Mouse (Mus musculus): ENCODE measurements around the gene BC049762. TPM values are rescaled to one million over a fixed set of nuclear protein-coding genes. Genes with fewer than 3 reads are reported as not detected.
A peak's percentile ranks its signal among the peaks of the same experiment; 100 is the strongest.

BC049762 gene
- polyA plus RNA-seq, 1 experiment, result not detected

DNA sequence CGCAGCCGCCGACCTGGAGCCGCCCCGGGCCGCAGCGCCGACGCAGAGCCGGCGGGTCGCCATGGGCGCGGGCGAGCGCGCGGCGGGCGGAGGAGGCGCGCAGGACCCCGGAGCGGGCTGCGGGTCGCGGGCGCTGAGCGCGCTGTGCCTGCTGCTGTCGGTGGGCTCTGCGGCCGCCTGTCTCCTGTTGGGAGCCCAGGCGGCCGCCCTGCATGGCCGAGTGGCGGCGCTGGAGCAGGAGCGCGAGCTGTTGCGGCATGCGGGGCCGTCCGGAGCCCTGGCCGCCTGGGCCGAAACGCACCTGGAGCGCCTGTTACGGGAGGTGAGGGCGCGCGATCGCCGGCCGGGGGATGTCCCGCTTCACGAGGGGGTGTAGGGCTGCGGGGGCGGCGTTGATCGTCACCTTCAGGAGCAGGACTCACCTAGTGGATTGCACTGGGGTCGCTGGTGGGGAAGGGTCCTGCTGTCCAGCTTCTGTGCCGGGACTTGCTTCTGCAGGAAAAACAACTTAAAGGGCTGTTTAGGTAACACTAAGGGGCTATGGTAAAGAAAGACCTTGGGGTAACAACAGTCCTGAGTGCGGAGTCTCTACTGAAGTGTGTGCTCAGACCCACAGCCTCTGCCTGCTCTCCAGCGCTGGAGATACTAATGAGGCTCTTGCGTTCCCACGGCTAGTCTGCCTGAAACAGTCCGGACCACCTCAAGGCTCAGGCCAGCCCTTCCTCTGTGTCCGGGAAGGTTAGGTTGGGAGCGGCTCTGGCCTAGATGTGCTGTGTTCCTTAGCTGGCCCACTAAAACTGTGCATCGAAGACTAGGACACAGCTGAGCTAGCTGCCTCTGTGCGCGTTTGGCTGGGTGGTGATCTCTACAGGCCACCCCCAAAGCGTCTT lies 27.5 kb upstream of the BC049762 start:
- peaks cover 5% of the 10 kb centered on the region for H3K4me1 ChIP-seq (ENCODE audit: control insufficient read depth)
- peak overlapping the region; percentile 48 for H3K4me3 ChIP-seq (replicated peaks)
- peaks cover 4% of the 10 kb centered on the region for H3K36me3 ChIP-seq (ENCODE audit: control insufficient read depth)
- H3K27me3 ChIP-seq (ENCODE audit: control insufficient read depth), result peaks cover 52% of the 10 kb centered on the region
- peaks cover under 1% of the 10 kb centered on the region; the same call in 1 of the 2 replicates for H3K9me3 ChIP-seq (ENCODE audit: control insufficient read depth, low read length)
- TF ChIP-seq TAL1 (IDR thresholded peaks at IDR 0.05; ENCODE audit: low read length), result no peak
- no peak for TF ChIP-seq GATA1 (IDR thresholded peaks at IDR 0.05; ENCODE audit: low read length)

GRCm38 (mm10) chr11:51289564-51290041 lies 26.8 kb upstream of the BC049762 start, which contains the start of gene Col23a1:
TSS of gene Col23a1 (plus strand) at chr11:51289920.
- no peaks in the 10 kb centered on the region; the same call in 1 of the 2 replicates for H3K9me3 ChIP-seq (ENCODE audit: control insufficient read depth, low read length)
- peaks cover 11% of the 10 kb centered on the region for H3K36me3 ChIP-seq (ENCODE audit: control insufficient read depth)
- TF ChIP-seq GATA1 (IDR thresholded peaks at IDR 0.05; ENCODE audit: low read length) (no peak), TAL1 (IDR thresholded peaks at IDR 0.05; ENCODE audit: low read length) (no peak)
- peak within 1 kb of the TSS; percentile 48 for H3K4me3 ChIP-seq (replicated peaks)
- peaks cover 5% of the 10 kb centered on the region for H3K4me1 ChIP-seq (ENCODE audit: control insufficient read depth)
- peaks cover 52% of the 10 kb centered on the region for H3K27me3 ChIP-seq (ENCODE audit: control insufficient read depth)

GRCm38 (mm10) chr11:51274418-51274817 lies 11.6 kb upstream of the BC049762 start:
- Histone ChIP-seq H3K4me1 (ENCODE audit: control insufficient read depth) (no peaks in the 10 kb centered on the region; the same call in 1 of the 2 replicates), H3K36me3 (ENCODE audit: control insufficient read depth) (peaks cover 96% of the 10 kb centered on the region)

GRCm38 (mm10) chr11:51265326-51265725 lies 2.5 kb upstream of the BC049762 start:
- Histone ChIP-seq H3K9me3 (ENCODE audit: control insufficient read depth, low read length) (no peaks in the 10 kb centered on the region), H3K27me3 (ENCODE audit: control insufficient read depth) (peaks cover 2% of the 10 kb centered on the region; the same call in 1 of the 2 replicates), H3K4me3 (replicated peaks) (peak overlapping the region; percentile 92), H3K4me1 (ENCODE audit: control insufficient read depth) (peaks cover 48% of the 10 kb centered on the region), H3K36me3 (ENCODE audit: control insufficient read depth) (peaks cover 54% of the 10 kb centered on the region)
- TF ChIP-seq TAL1 (IDR thresholded peaks at IDR 0.05; ENCODE audit: low read length) (no peak), GATA1 (IDR thresholded peaks at IDR 0.05; ENCODE audit: low read length) (no peak)

More at GRCm38 (mm10) chr11:51274418-51274817, 11.6 kb upstream of the BC049762 start:
- H3K9me3 ChIP-seq (ENCODE audit: control insufficient read depth, low read length), result no peaks in the 10 kb centered on the region
- H3K4me3 ChIP-seq (replicated peaks), result no peak overlapping the region
- H3K27me3 ChIP-seq (ENCODE audit: control insufficient read depth), result no peaks in the 10 kb centered on the region
- TF ChIP-seq GATA1 (IDR thresholded peaks at IDR 0.05; ENCODE audit: low read length) (no peak), TAL1 (IDR thresholded peaks at IDR 0.05; ENCODE audit: low read length) (no peak)

DNA sequence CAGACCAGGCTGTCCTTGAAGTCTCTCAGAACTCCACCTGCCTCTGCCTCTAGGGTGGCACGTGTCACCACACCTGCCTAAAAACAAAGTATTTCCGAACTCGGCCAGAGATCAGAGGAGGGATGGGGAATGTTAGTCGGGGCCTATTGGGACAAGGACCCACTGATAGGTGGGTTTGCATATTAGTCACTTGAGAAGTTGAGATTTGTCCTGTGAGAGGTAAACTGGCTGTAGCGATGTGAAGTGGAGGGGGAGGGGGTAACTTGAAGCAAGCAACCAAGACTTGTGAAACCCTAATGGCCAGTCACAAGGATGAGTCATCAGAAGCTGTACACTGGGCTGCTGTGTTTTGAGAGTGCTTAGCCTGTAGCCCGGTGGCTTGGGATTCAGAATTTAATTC lies 1.5 kb upstream of the BC049762 start:
- Histone ChIP-seq H3K4me1 (ENCODE audit: control insufficient read depth) (peaks cover 48% of the 10 kb centered on the region), H3K36me3 (ENCODE audit: control insufficient read depth) (peaks cover 45% of the 10 kb centered on the region), H3K27me3 (ENCODE audit: control insufficient read depth) (peaks cover 10% of the 10 kb centered on the region), H3K4me3 (replicated peaks) (peak overlapping the region; percentile 92), H3K9me3 (ENCODE audit: control insufficient read depth, low read length) (no peaks in the 10 kb centered on the region)
- TF ChIP-seq GATA1 (IDR thresholded peaks at IDR 0.05; ENCODE audit: low read length), result no peak
- no peak for TF ChIP-seq TAL1 (IDR thresholded peaks at IDR 0.05; ENCODE audit: low read length)

- no peaks in the 10 kb centered on the region for H3K9me3 ChIP-seq (ENCODE audit: control insufficient read depth, low read length)
- TF ChIP-seq TAL1 (IDR thresholded peaks at IDR 0.05; ENCODE audit: low read length) (no peak), GATA1 (IDR thresholded peaks at IDR 0.05; ENCODE audit: low read length) (no peak)
Observed at GRCm38 (mm10) chr11:51263286-51263831, 513 bp upstream of the BC049762 start.

GRCm38 (mm10) chr11:51261680-51262219 lies 1.1 kb downstream of the BC049762 start, which contains the start of gene Clk4:
TSS of gene Clk4 (plus strand) at chr11:51261730.
- Histone ChIP-seq H3K27me3 (ENCODE audit: control insufficient read depth) (peaks cover 21% of the 10 kb centered on the region), H3K9me3 (ENCODE audit: control insufficient read depth, low read length) (no peaks in the 10 kb centered on the region), H3K4me1 (ENCODE audit: control insufficient read depth) (peaks cover 42% of the 10 kb centered on the region), H3K36me3 (ENCODE audit: control insufficient read depth) (peaks cover 19% of the 10 kb centered on the region), H3K4me3 (replicated peaks) (peak within 1 kb of the TSS; percentile 92)
- TF ChIP-seq TAL1 (IDR thresholded peaks at IDR 0.05; ENCODE audit: low read length), result no peak
- TF ChIP-seq GATA1 (IDR thresholded peaks at IDR 0.05; ENCODE audit: low read length), result no peak

More at GRCm38 (mm10) chr11:51263286-51263831, 513 bp upstream of the BC049762 start:
- peak overlapping the region; percentile 92 for H3K4me3 ChIP-seq (replicated peaks)
- peaks cover 35% of the 10 kb centered on the region for H3K36me3 ChIP-seq (ENCODE audit: control insufficient read depth)
- H3K27me3 ChIP-seq (ENCODE audit: control insufficient read depth), result peaks cover 16% of the 10 kb centered on the region
- H3K4me1 ChIP-seq (ENCODE audit: control insufficient read depth), result peaks cover 47% of the 10 kb centered on the region

DNA sequence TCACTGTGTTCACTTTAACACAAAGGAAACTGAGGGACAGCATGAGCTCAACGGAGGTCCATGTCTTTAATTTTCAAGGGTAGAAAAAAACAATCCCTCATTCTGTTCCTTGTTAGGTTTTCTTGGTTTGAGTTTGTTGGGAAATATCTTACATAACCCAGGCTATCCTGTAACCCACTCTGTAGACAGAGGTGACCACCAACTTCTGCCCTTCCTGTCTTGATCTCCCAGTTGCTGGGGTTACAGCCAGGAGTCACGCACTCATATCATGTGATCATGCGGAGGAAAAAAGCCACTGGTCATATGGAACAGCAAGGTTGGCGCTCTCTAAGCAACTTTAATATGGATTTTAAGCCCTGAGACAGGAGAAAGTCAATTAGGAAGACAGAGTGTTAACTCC lies 5.8 kb downstream of the BC049762 start:
- Histone ChIP-seq H3K36me3 (ENCODE audit: control insufficient read depth) (no peaks in the 10 kb centered on the region), H3K27me3 (ENCODE audit: control insufficient read depth) (peaks cover 25% of the 10 kb centered on the region), H3K9me3 (ENCODE audit: control insufficient read depth, low read length) (no peaks in the 10 kb centered on the region), H3K4me1 (ENCODE audit: control insufficient read depth) (peaks cover 7% of the 10 kb centered on the region), H3K4me3 (replicated peaks) (no peak overlapping the region)
- TF ChIP-seq TAL1 (IDR thresholded peaks at IDR 0.05; ENCODE audit: low read length) (no peak), GATA1 (IDR thresholded peaks at IDR 0.05; ENCODE audit: low read length) (no peak)

Measured in erythroblast, embryonic 14.5 days (primary cell).